In the genomic region with DNA sequence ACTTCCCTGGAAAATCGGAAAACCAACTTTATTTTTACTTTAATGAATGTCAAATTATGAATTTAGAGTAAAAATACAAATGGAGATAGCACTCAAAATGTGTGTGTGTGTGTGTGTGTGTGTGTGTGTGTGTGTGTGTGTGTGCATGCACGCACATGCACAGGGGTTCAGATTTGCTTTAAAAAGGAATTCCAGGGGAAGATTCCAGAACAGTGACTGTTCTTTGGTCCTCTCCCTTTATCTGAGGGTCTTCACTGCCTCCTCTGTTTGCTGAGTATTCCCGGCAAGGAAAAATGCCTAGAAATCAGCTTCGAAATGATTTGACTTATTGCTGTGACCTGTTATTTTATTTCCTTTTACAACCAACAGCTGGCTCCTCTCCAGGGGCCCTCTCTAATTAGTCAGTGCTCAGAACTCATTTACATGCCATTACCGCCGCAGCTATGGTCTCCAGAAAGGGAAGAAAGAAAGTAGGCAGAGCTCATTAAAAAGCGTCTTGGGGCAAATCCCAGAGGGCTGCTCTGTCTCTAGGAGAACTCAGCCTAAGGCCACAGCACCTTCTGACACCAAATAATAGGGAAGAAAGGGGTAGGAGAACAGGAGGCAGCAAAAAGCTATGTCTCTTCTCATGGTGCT, we compare ENCODE assay signal across 10 mouse cellular contexts.
DNase-seq lines count a peak whose midpoint lies in the region; ATAC-seq and TF ChIP-seq lines count a peak whose summit lies in the region.
"Had no signal": no experiment of that assay in that cellular context is flagged by ENCODE, and none has a peak within 500 bp of the region (broad histone marks: within the 10 kb centered on the region; RNA-seq: fewer than 3 reads in every experiment).

No protein-coding gene starts in this region.

- intact Hi-C loops in heart, adult 2 months (cut with DNase I) = no loop called here

- peak overlapping the region; percentile 59; the same call in 1 of the 2 replicates for H3K27ac ChIP-seq in forebrain, embryonic 12.5 days
- no peak overlapping the region for H3K27ac ChIP-seq in layer of hippocampus, adult 2 months
- H3K27ac ChIP-seq in midbrain, embryonic 16.5 days (ENCODE audit: low read length) = peak overlapping the region; percentile 45
- no peak overlapping the region for H3K27ac ChIP-seq in heart, adult 2 months
- H3K27ac ChIP-seq: embryonic facial prominence, embryonic 15.5 days; limb, embryonic 15.5 days had no signal

- 15% methylated on average over 7 of the region's 7 CpGs for WGBS in forebrain, embryonic 12.5 days
- 21% methylated on average over 7 of the region's 7 CpGs for WGBS in midbrain, embryonic 16.5 days
- 45% methylated on average over 7 of the region's 7 CpGs for WGBS in heart, adult 2 months

- ATAC-seq in forebrain, embryonic 12.5 days (ENCODE audit: low FRiP score) = peak; percentile 95
- ATAC-seq in midbrain, embryonic 16.5 days = peak; percentile 91

- H3K9ac ChIP-seq in forebrain, embryonic 12.5 days = no peak overlapping the region
- no peak overlapping the region for H3K9ac ChIP-seq in midbrain, embryonic 16.5 days (ENCODE audit: low read depth, low read length)
- H3K9ac ChIP-seq in heart, adult 2 months (ENCODE audit: low read depth, low read length) = no peak overlapping the region
- H3K9ac ChIP-seq: embryonic facial prominence, embryonic 15.5 days; limb, embryonic 15.5 days had no signal

- H3K79me2 ChIP-seq in heart, adult 2 months (replicated peaks; ENCODE audit: control insufficient read depth, insufficient read depth, low read length) = no peaks in the 10 kb centered on the region

- no peaks in the 10 kb centered on the region for H3K36me3 ChIP-seq in forebrain, embryonic 12.5 days (replicated peaks)
- no peaks in the 10 kb centered on the region for H3K36me3 ChIP-seq in midbrain, embryonic 16.5 days (ENCODE audit: control insufficient read depth, insufficient read depth, low read length)
- no peaks in the 10 kb centered on the region for H3K36me3 ChIP-seq in heart, adult 2 months (ENCODE audit: control insufficient read depth, insufficient read depth, low read length)
- H3K36me3 ChIP-seq: embryonic facial prominence, embryonic 15.5 days; limb, embryonic 15.5 days had no signal

- H3K27me3 ChIP-seq in forebrain, embryonic 12.5 days = no peaks in the 10 kb centered on the region
- no peaks in the 10 kb centered on the region for H3K27me3 ChIP-seq in midbrain, embryonic 16.5 days (ENCODE audit: control insufficient read depth, insufficient read depth, low read depth, low read length)
- no peaks in the 10 kb centered on the region for H3K27me3 ChIP-seq in heart, adult 2 months (ENCODE audit: control insufficient read depth, insufficient read depth, low read length)
- H3K27me3 ChIP-seq: embryonic facial prominence, embryonic 15.5 days; limb, embryonic 15.5 days had no signal

- H3K9me3 ChIP-seq in forebrain, embryonic 12.5 days = no peaks in the 10 kb centered on the region
- H3K9me3 ChIP-seq in midbrain, embryonic 16.5 days (replicated peaks; ENCODE audit: control insufficient read depth, low read length, poor library complexity, severe bottlenecking) = no peaks in the 10 kb centered on the region
- H3K9me3 ChIP-seq: embryonic facial prominence, embryonic 15.5 days; limb, embryonic 15.5 days had no signal

- H3K4me2 ChIP-seq in forebrain, embryonic 12.5 days = peak overlapping the region; percentile 8; the same call in 1 of the 2 replicates
- no peak overlapping the region for H3K4me2 ChIP-seq in midbrain, embryonic 16.5 days (ENCODE audit: low read length)
- H3K4me2 ChIP-seq: embryonic facial prominence, embryonic 15.5 days; limb, embryonic 15.5 days had no signal

- no peak for TF ChIP-seq POLR2A in heart, adult 2 months (IDR thresholded peaks at IDR 0.05; ENCODE audit: insufficient read depth, low read depth, low read length)

- TF ChIP-seq EP300 in heart, adult 2 months (IDR thresholded peaks at IDR 0.05; ENCODE audit: insufficient read depth, low read depth, low read length) = no peak

- H3K4me1 ChIP-seq in forebrain, embryonic 12.5 days = peaks cover 9% of the 10 kb centered on the region
- H3K4me1 ChIP-seq in midbrain, embryonic 16.5 days (ENCODE audit: control insufficient read depth, insufficient read depth, low read length) = peaks cover 7% of the 10 kb centered on the region
- H3K4me1 ChIP-seq in heart, adult 2 months (ENCODE audit: control insufficient read depth, insufficient read depth, low read length) = no peaks in the 10 kb centered on the region
- H3K4me1 ChIP-seq: embryonic facial prominence, embryonic 15.5 days; limb, embryonic 15.5 days had no signal

- DNase-seq in cerebellum, postnatal 36 days = peak; percentile 12 to 39
- no peak for DNase-seq in cerebellum, adult 9-11 months
- peak; percentile 37 to 48 for DNase-seq in layer of hippocampus, adult 2 months (ENCODE audit: low spot score in 2 of 2)
- DNase-seq in adrenal gland, postnatal 25 days = no peak
- DNase-seq in heart, adult 2 months = no peak
- DNase-seq in urinary bladder, adult 18-20 months (ENCODE audit: low spot score in 2 of 2) = no peak

- TF ChIP-seq CTCF in layer of hippocampus, adult 2 months (conservative IDR thresholded peaks at IDR 0.05) = no peak
- TF ChIP-seq CTCF in heart, adult 2 months (IDR thresholded peaks at IDR 0.05) = no peak

- H3K4me3 ChIP-seq in forebrain, embryonic 12.5 days (replicated peaks) = no peak overlapping the region
- no peak overlapping the region for H3K4me3 ChIP-seq in layer of hippocampus, adult 2 months
- no peak overlapping the region for H3K4me3 ChIP-seq in midbrain, embryonic 16.5 days (ENCODE audit: low read depth, low read length)
- no peak overlapping the region for H3K4me3 ChIP-seq in heart, adult 2 months
- H3K4me3 ChIP-seq: embryonic facial prominence, embryonic 15.5 days; limb, embryonic 15.5 days had no signal

Comparison
In these comparisons a context has a peak if more than half of its experiments do, and no peak if none do; other contexts are left out.
1. DNase-seq: peak in cerebellum, postnatal 36 days (2 of 2) and layer of hippocampus, adult 2 months (2 of 2); none in cerebellum, adult 9-11 months (single experiment), adrenal gland, postnatal 25 days (single experiment), heart, adult 2 months (0 of 2) and urinary bladder, adult 18-20 months (0 of 2).
2. H3K27ac ChIP-seq: peak in forebrain, embryonic 12.5 days (single experiment) and midbrain, embryonic 16.5 days (single experiment); none in layer of hippocampus, adult 2 months (single experiment) and heart, adult 2 months (single experiment).